Mouse (Mus musculus) myocyte (in vitro differentiated cells): ENCODE data around the gene Rab4a. TPM values are rescaled to one million over a fixed set of nuclear protein-coding genes. Genes with fewer than 3 reads are reported as not detected.

Experiments used
- H3K27me3 ChIP-seq: one replicate; pipeline ENCODE4 v1.6.1; 2011; ENCODE audit not compliant: control insufficient read depth, insufficient read depth, insufficient read length
- H3K36me3 ChIP-seq: one replicate; pipeline ENCODE4 v1.6.1; 2011; ENCODE audit not compliant: control insufficient read depth, insufficient read depth
- H3K4me2 ChIP-seq: one replicate; pipeline ENCODE4 v1.6.1; 2011; ENCODE audit warnings: low read depth, control low read depth
- H3K4me3 ChIP-seq: one replicate; pipeline ENCODE4 v1.5.1; 2011; ENCODE audit warnings: mild to moderate bottlenecking, control low read depth, moderate library complexity
- H3K79me2 ChIP-seq: one replicate; pipeline ENCODE4 v1.6.1; 2011; ENCODE audit not compliant: control insufficient read depth, insufficient read depth
- H3ac ChIP-seq: one replicate; pipeline ENCODE4 v1.6.1; 2011; ENCODE audit not compliant: control insufficient read depth, insufficient read length
- CEBPB ChIP-seq: IDR thresholded peaks from 2 replicates; pipeline ENCODE4 v1.6.1; 2011; ENCODE audit warnings: mild to moderate bottlenecking, moderate library complexity; ENCODE audit not compliant: poor library complexity, insufficient read depth, severe bottlenecking
- E2F4 ChIP-seq: IDR thresholded peaks from one replicate; pipeline ENCODE4 v1.6.1; 2011; ENCODE audit warnings: mild to moderate bottlenecking, control low read depth, moderate library complexity; ENCODE audit not compliant: insufficient read depth
- MAX ChIP-seq: IDR thresholded peaks from one replicate; pipeline ENCODE4 v1.6.1; 2011; ENCODE audit warnings: low read depth, mild to moderate bottlenecking, control low read depth
- MYOD1 ChIP-seq, 3 experiments: IDR thresholded peaks; one replicate each; pipeline ENCODE4 v1.6.1; 2011; ENCODE audit warnings: control low read depth in 2 of 3, low read depth in 2 of 3, mild to moderate bottlenecking in 2 of 3, moderate library complexity in 1 of 3; ENCODE audit not compliant: insufficient read length in 2 of 3, control insufficient read depth in 1 of 3
- MYOG ChIP-seq, 3 experiments: IDR thresholded peaks; one replicate each; pipeline ENCODE4 v1.6.1; 2011; ENCODE audit warnings: control low read depth in 2 of 3, low read depth in 2 of 3, mild to moderate bottlenecking in 2 of 3; ENCODE audit not compliant: insufficient read length in 2 of 3, control insufficient read depth in 1 of 3, insufficient read depth in 1 of 3
- POLR2A ChIP-seq: IDR thresholded peaks from one replicate; pipeline ENCODE4 v1.6.1; 2011; ENCODE audit warnings: low read depth, mild to moderate bottlenecking, control low read depth, moderate library complexity; ENCODE audit not compliant: insufficient read length
- POLR2AphosphoS2 ChIP-seq: IDR thresholded peaks from one replicate; pipeline ENCODE4 v1.6.1; 2011; ENCODE audit warnings: low read depth, control low read depth; ENCODE audit not compliant: insufficient read length
- REST ChIP-seq: IDR thresholded peaks from one replicate; pipeline ENCODE4 v1.6.1; 2011; ENCODE audit warnings: mild to moderate bottlenecking, control low read depth, moderate library complexity; ENCODE audit not compliant: insufficient read depth, insufficient read length
- SRF ChIP-seq: IDR thresholded peaks from one replicate; pipeline ENCODE4 v1.6.1; 2011; ENCODE audit warnings: low read depth; ENCODE audit not compliant: control insufficient read depth, insufficient read length
- TCF12 ChIP-seq: IDR thresholded peaks from one replicate; pipeline ENCODE4 v1.6.1; 2011; ENCODE audit warnings: mild to moderate bottlenecking, control low read depth; ENCODE audit not compliant: poor library complexity, insufficient read depth, severe bottlenecking
- TCF3 ChIP-seq: IDR thresholded peaks from one replicate; pipeline ENCODE4 v1.6.1; 2011; ENCODE audit warnings: low read depth, control low read depth; ENCODE audit not compliant: insufficient read length
- USF1 ChIP-seq: IDR thresholded peaks from one replicate; pipeline ENCODE4 v1.6.1; 2011; ENCODE audit warnings: low read depth, mild to moderate bottlenecking, control low read depth, moderate library complexity
- polyA plus RNA-seq: library from polyadenylated mRNA; unstranded; fragments of >200 nt; fragmentation: generic; extraction: Trizol; gene quantifications from one replicate; pipeline ENCODE4 v1.2.1, GENCODE M21; 2012; ENCODE audit warnings: missing spikeins

Gene Rab4a
- polyA plus RNA-seq, 1 experiment: 24.0 TPM

GRCm38 (mm10) chr8:123781256-123781655 lies 24.5 kb upstream of the Rab4a start:
- H3K4me2 ChIP-seq: no peak overlapping the region
- H3K79me2 ChIP-seq: no peaks in the 10 kb centered on the region
- no peak overlapping the region for H3ac ChIP-seq
- H3K27me3 ChIP-seq: no peaks in the 10 kb centered on the region
- H3K36me3 ChIP-seq: no peaks in the 10 kb centered on the region
- TF ChIP-seq MAX: no peak
- TF ChIP-seq POLR2AphosphoS2: no peak
- TF ChIP-seq MYOD1 (IDR thresholded peaks at IDR 0.05; ENCODE audit: control insufficient read depth in 1 of 3, insufficient read length in 2 of 3, low read depth in 2 of 3): peak in 1 of 3 experiments; percentile 33
- TF ChIP-seq MYOG (IDR thresholded peaks at IDR 0.05; ENCODE audit: control insufficient read depth in 1 of 3, insufficient read depth in 1 of 3, insufficient read length in 2 of 3, low read depth in 2 of 3): no peak
- H3K4me3 ChIP-seq: no peak overlapping the region

GRCm38 (mm10) chr8:123783525-123784249 lies 22.1 kb upstream of the Rab4a start:
- TF ChIP-seq TCF12: no peak
- peak in 1 of 3 experiments; percentile 8 for TF ChIP-seq MYOG (IDR thresholded peaks at IDR 0.05; ENCODE audit: control insufficient read depth in 1 of 3, insufficient read depth in 1 of 3, insufficient read length in 2 of 3, low read depth in 2 of 3)
- no peak overlapping the region for H3ac ChIP-seq

GRCm38 (mm10) chr8:123786166-123786565 lies 19.6 kb upstream of the Rab4a start:
- peak overlapping the region; percentile 18 for H3K4me3 ChIP-seq
- H3K36me3 ChIP-seq: no peaks in the 10 kb centered on the region
- TF ChIP-seq MAX (no peak), MYOD1 (IDR thresholded peaks at IDR 0.05; ENCODE audit: control insufficient read depth in 1 of 3, insufficient read length in 2 of 3, low read depth in 2 of 3) (no peak), USF1 (no peak)
- no peaks in the 10 kb centered on the region for H3K79me2 ChIP-seq
- H3K27me3 ChIP-seq: no peaks in the 10 kb centered on the region
- no peak overlapping the region for H3ac ChIP-seq
- peak overlapping the region; percentile 55 for H3K4me2 ChIP-seq

More at GRCm38 (mm10) chr8:123783525-123784249, 22.1 kb upstream of the Rab4a start:
- Histone ChIP-seq H3K4me2 (no peak overlapping the region), H3K4me3 (no peak overlapping the region), H3K79me2 (no peaks in the 10 kb centered on the region), H3K27me3 (no peaks in the 10 kb centered on the region), H3K36me3 (no peaks in the 10 kb centered on the region)

GRCm38 (mm10) chr8:123786644-123787043 lies 19.1 kb upstream of the Rab4a start:
- Histone ChIP-seq H3K4me3 (peak overlapping the region; percentile 18), H3K79me2 (no peaks in the 10 kb centered on the region), H3K4me2 (peak overlapping the region; percentile 55), H3K36me3 (no peaks in the 10 kb centered on the region), H3ac (no peak overlapping the region), H3K27me3 (no peaks in the 10 kb centered on the region)
- TF ChIP-seq E2F4 (no peak), POLR2AphosphoS2 (peak; percentile 57), MYOD1 (IDR thresholded peaks at IDR 0.05; ENCODE audit: control insufficient read depth in 1 of 3, insufficient read length in 2 of 3, low read depth in 2 of 3) (no peak), POLR2A (peak; percentile 50), CEBPB (peak; percentile 51; the same call in 1 of the 2 replicates), MAX (no peak)

GRCm38 (mm10) chr8:123787254-123787897 lies 18.4 kb upstream of the Rab4a start:
- Histone ChIP-seq H3ac (no peak overlapping the region), H3K27me3 (no peaks in the 10 kb centered on the region), H3K4me3 (peak overlapping the region; percentile 18), H3K4me2 (peak overlapping the region; percentile 55), H3K36me3 (no peaks in the 10 kb centered on the region), H3K79me2 (no peaks in the 10 kb centered on the region)
- no peak for TF ChIP-seq POLR2AphosphoS2
- no peak for TF ChIP-seq CEBPB
- no peak for TF ChIP-seq MYOD1 (IDR thresholded peaks at IDR 0.05; ENCODE audit: control insufficient read depth in 1 of 3, insufficient read length in 2 of 3, low read depth in 2 of 3)
- no peak for TF ChIP-seq MAX
- TF ChIP-seq MYOG (IDR thresholded peaks at IDR 0.05; ENCODE audit: control insufficient read depth in 1 of 3, insufficient read depth in 1 of 3, insufficient read length in 2 of 3, low read depth in 2 of 3): no peak
- no peak for TF ChIP-seq POLR2A
- TF ChIP-seq REST: no peak
- no peak for TF ChIP-seq USF1
- no peak for TF ChIP-seq E2F4
- no peak for TF ChIP-seq TCF12
- TF ChIP-seq SRF: no peak
- TF ChIP-seq TCF3: no peak
